Mouse (Mus musculus): ENCODE results near the gene Gm5129.

DNA sequence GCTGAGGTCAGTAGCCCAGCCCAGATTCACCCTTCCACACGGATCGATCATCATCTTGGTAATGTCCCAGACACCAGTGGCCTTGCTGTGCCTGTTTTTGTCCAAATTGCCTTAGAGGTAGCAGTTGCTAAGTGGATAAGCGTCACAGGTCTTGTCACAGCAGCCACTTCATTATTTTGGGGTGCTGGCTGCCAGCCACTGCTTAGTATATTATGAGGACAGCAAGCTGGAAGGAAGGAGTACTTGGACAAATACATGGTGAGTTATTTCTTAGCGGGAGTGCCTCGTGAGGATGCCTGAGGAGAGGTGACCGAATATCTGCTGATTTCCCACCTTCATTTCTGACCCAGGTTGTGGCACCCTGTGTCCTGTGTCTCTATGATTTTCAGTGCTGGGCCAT, 42.3 kb upstream of the Gm5129 start:
- TF ChIP-seq CTCF (IDR thresholded peaks at IDR 0.05; ENCODE audit: insufficient read depth, low read depth, low read length) = no peak
- no peak for TF ChIP-seq POLR2A (IDR thresholded peaks at IDR 0.05; ENCODE audit: insufficient read depth, low read depth, low read length)

Data from olfactory bulb, adult 2 months (tissue).